Mouse (Mus musculus) MEL-GATA-1-ER (cell line): ENCODE data around the gene Syncrip.
"Not testable (repeated sequence)": the region's sequence is repeated elsewhere in the genome, so short reads cannot be mapped to it uniquely, and the experiment has no call there.

Source experiments
- DNase-seq: peaks from one replicate; pipeline ENCODE4 v3.0.0-alpha.2; 2012; ENCODE audit warnings: low read depth; ENCODE audit errors: extremely low read depth

Gene Syncrip

DNA sequence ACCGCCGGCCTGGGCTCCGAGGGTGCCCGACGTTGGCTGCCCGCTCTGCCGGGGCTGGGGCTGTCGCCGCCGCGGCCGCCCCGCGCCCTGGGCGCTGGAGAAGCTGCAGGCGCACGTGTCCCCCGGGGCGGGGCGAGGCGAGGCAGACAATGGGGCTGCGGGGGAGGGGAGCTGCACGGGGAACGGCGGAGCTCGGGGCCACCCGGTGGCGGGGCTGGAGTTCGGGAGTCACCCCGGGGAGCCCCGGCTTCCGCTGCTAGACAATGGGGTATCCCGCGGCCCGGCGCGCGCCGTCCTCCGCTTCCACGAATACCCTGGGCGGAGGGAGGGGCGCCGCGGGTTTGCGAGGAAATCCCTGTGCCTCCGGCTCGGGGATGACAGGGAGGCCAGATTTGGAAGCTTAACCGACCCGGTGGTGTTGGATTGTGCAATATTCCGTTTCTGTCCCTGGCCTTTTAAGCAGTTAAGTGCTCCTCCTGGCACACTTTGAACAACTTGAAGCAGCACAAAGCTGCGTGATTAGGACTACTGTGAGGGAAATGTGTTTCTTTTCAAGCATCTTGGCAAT, 539 bp upstream of the Syncrip start:
- DNase-seq, result no peak

DNA sequence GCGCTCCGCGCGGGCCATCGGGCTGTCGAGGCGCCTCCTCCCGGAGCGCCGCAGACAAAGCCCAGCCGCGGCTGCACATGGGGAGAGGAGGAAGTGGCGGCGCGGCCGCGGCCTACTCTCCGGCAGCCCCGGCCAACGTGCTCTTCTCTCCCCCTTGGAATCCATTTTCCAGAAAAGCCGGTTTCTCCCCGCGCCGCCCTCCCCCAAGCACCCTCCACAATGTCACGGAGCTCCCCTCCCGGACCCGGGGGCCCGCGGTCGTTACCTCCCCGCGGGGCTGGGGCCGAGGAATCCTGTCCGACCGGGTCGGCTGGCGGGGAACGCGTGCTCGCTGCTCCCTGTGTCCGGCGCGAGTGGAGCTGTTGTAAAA, 598 bp downstream of the Syncrip start:
- DNase-seq, result no peak

DNA sequence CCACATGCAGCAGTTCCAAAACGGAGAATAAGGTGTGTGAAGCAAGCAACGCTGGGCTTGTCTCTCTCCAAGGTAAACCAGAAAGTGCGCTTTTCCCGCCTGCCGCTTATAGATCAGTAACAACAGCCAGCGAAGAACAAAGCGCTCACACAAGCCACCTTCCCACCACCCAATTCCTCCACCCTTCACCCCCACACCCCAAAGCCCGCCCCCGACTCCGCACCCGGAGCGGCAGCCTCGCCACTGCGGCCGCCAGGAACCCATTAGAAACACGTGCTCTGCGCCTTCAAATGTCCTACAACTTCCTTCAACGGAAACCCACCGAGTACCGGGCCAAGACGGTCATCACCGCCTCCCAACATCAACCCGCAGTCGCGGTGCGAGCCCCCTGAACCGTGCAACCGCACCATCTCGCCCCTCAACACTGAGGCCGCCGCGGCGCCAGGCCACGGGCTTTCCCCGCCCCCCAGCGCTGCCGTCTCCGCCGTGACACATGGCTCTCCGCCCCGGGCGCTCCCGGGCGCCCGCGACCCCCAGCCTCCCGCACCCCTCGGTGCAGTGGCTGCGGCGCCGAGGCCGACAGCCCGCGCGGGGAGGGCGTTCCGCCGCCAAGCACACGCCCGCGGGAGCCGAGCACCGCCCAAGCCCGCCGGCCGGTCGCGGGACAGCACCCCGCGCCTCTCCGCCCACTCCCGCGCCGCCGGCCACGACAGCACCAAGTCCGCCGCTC, 1.1 kb downstream of the Syncrip start:
- no peak for DNase-seq

DNA sequence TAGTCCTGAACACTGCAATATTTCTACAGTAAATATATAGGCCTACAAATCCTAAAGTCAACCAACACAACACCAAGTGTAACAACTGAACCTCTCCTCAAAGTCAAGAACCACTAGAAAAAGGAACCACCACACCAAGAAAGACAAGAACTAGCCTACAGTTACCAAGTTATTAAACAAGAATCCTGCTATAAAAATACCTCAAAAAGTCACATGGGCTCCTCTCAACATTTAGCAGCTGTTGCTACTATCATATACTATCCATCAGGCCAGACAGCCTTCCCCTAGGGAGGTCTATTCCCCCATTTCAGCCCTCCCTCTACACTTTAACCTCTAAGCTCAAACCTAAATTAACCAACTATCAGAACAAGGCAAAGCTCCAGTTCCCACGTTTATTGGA, 2.3 kb downstream of the Syncrip start:
- peak; percentile 20 for DNase-seq

DNA sequence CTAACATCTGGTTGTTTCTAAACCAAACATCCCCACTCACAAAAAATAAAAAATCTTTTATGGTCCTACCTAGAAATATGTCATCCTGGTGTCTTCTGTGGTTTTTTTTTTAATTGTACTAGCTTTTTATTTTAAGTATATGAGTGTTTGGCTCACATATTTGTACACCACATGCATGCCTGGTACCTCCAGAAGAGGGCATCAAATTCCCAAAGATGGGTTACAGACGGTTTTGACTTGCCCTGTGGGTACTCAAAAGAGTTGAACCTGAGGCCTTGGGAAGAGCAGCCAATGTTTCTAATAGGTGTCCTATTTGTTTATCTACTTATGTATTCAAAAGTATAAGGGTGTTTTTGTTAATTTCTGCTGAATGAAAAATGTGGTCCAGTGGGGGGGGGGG, 6.2 kb downstream of the Syncrip start:
- DNase-seq, result no peak

DNA sequence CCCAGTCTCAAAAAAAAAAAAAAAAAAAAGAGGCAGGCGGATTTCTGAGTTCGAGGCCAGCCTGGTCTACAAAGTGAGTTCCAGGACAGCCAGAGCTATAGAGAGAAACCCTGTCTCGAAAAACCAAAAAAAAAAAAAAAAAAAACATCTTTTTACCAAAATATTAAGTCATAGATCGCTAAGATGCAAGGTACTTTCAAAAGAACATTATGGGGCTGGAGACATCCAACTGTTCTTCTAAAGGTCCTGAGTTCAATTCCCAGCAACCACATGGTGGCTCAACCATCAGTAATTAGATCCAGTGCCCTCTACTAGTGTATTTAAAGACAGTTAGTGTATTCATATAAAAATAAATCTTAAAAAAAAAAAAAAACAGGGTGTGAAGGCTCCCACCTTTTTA, 21.4 kb downstream of the Syncrip start:
- not testable (repeated sequence) for DNase-seq

DNA sequence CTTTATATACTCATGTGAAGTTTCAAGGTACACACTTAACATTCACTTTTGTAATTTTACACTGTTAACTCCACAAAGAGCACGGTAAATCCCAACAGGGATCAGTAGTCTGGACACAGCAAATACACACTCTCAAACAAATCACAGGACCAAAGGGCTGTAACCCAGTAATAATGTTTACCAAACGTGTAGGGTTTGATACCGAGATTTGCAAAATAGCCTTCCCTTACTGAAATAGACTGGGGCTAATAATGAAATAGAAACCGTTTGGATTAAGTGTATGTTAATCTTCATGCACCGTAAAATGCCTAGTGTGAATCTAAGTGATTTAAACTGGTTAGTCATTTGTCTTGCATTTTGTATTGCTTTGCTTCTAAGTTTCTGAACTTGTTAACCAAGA, 42.4 kb downstream of the Syncrip start:
- no peak for DNase-seq

DNA sequence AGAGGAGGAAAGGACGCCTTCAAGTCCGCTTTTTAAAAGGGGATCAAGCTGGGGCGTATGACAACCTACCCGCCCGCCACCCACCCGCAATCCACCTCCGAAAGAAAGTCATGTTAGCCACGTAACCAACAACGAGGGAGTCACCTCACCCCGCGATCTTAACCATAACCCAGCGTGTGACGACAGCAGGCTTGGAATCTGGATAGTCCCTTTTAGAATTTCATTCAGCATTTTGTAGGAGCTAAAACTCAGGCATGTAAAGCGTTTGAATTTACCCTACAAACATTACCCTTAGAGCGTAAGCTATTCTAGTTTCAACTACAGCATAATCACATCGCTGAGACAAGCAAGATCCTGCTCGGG, 43.2 kb downstream of the Syncrip start:
- DNase-seq, result no peak

DNA sequence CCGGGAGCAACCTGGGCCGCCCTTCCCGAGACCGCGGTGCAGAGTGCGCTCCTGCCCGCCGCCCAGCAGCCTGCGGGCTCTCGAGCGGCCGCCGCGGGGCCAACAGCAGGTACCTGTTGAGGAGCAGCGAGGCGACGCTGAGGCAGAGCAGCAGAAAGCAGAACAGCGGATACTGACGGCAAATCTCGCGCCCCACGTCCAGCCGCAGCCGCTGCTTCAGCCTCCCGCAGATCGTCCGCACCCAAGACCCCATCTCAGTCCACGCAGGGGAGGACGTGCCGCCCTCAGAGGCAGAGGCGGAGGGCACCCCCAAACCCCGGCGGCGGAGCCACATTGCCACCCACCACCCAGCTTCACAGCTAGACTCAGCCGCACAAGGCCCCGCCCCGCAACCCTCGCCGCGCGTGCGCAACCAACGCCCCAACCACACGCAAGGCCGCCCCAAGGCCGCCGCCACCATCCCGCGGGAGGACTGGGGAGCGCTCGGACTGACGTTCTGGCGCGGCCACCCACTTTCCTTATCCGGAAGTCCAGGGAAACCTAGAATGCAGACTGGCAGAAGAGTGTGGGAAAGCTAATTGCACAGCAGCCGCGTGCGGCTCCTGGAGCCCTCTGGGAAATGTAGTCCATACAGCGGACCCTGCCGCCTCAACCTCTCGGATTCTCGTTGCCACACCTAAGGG, 43.7 kb downstream of the Syncrip start, which contains the start of gene Snx14:
Snx14 (minus strand) TSS at position 404 of the 683 bp plus-strand sequence.
- peak; percentile 89 for DNase-seq

DNA sequence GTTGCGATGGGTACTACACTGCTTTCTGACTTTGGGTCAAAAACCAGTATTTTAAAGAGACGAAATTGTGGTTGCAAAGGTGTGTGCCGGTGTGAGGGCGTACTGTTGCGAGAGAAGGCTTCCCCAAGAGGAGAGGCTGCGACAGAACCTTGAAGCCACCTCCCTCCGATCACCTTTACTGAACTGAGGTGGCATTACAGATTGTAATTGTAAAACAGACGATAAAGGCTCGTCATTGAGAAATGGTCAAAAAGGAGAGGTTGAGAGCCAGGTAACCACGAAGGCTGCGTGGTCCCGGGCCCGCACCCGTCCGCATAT, 44.2 kb downstream of the Syncrip start:
- DNase-seq, result no peak

DNA sequence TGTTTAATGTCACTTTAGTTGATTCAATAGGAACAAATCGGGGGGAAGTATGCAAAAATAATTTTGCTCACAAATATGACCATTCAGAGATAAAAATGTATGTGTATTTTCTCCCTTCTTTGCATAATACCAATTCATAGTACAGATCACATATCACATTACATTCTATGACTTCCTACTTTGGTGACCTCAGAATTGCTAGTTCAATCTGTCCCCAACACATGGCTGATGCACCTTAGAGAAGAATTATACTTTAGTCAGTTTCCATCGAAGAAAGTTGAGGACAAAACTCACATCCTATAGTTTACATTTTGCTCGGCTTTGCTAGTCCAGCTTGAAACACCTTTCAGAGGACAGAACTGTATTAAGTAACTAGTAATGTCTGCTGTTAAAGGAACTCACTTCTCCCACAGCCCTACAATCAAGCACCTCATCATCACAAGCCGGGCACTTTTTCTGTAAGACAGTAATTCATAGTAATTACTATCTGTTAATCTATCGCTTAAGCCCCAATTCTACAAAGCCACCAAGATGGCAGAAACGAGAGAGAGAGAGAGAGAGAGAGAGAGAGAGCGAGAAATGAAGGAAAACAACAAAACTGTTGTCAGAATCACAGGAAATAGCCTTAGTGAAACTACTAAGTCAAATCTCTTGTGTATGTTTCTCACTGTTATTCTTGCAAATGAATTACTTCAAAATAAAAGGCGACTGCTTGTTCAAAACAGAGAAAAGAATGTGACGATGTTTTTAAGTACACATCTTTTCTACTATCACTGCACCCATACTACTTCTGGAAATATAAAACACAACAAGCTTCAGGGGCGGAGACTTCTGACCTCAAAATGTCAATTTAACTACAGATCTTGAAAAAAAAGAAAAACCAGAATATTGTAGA, 44.8 kb downstream of the Syncrip start:
- DNase-seq, result peak; percentile 41

DNA sequence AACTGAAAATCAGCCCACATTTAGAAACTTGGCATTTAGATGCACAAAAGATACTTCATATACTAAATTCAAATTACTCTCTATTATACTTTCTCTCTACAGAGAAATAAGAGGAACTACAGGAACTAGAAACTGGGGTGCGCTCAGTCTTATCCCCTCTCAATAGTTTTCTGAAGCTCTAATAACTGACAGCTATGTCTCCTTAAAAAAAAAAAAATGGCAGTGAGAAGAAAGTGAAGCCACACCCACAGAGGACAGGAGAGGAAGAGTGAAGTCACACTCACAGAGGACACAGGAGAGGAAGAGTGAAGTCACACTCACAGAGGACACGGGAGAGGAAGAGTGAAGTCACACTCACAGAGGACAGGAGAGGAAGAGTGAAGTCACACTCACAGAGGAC, 58.0 kb downstream of the Syncrip start:
- DNase-seq, result no peak

DNA sequence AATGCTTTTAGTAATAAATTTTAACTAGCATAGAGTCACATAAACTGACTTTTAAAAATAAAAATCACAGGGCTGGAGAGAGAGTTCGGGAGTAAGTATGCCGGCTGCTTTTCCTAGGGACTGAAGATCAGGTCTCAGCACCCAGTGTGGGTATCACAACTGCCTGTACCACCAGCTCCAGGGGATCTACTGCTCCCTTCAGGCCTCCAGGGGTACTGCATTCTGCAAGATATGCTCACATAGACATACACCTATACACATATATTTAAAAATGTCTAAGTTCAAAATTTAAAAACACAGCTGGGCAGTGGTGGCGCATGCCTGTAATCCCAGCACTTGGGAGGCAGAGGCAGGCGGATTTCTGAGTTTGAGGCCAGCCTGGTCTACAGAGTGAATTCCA, 59.9 kb downstream of the Syncrip start:
- DNase-seq, result no peak

DNA sequence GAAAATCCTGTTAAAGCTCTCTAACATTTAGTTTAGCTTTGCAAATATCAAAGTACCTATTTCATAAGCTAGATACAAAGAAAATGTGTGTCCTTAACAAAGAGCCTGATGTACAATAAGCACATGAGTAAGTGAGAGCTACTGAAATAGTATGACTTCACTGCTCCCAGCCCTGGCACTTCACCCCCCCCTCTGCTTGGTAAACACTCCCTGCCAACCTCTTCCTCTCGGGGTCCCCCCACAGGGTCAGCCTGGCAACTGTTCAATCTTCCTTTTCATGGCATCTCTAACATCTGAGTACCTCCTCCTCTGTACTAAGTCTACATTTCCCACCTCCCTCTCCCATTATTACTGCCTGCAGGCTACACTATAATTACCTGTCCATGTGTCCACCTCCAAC, 65.6 kb downstream of the Syncrip start:
- DNase-seq, result no peak

DNA sequence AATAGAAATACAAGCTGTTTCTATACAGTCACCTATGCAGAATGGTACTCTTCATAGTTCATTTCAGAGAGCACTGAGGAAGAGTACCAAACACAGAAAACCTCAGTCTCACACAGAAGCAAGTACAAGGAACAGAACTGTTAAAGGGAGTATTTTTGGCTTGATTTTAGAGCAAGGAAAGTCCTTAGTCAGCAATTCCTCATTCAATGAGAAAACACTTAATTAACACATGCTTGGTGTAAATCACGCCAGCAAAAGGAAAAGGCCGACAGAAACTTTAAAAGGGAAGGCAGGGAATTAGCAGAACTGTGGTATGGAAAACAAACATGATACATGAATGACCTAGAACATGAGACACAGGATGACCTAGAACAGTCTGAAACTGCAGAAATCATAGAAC, 72.4 kb downstream of the Syncrip start:
- no peak for DNase-seq

DNA sequence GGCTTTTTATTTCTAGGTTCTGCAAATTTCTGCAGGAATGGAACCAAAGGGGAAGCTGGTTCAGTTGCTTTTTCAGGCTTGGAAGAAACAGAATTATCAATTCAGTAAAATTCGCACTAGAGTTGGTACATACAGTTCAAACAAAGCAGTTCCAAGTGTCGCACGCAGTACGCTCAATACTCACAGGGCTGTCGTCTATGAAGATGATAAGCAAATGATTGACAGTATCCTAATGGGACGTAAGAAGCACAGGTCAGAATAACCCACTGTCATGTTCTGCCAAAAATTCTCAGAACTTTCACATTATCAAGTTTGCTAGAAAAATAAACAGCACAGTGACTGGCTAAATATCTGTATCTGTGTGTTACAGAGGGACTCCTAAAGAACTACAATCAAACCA, 77.9 kb downstream of the Syncrip start:
- no peak for DNase-seq

DNA sequence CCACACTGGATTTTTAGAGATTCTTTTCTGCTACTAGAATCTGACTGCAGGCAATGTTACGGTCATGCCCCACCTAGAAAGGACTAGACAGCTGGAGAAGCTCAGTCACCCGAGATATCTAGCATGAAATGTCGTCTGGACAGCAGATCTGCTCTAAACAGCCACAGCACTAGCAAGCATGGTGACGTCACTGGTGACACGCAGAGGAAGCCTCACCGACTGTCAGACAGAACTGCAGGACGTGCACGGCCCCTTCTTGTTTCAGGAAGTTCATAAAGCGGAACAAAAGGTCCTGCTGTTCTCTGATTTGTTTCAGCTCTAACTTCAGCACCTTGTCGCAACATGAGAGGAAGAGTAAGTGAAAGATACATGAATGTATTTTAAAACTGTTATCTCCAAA, 78.3 kb downstream of the Syncrip start:
- peak; percentile 17 for DNase-seq

DNA sequence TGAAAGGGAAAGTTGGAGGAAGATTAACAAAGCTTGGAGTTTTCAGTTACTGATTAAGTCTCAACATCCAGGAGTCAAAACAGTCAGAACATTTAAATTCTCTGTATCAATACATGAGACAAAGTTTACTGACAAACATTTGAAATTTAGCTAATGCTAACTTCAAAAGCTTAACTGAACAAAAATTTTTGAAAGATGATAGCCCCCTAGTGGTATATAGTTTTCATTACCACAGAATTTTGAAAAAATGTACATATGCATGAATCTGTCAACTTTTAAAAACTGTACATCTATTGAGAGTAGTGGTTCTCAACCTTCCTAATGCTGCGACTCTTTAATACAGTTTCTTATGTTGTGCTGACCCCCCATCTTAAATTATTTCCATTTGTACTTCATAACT, 83.9 kb downstream of the Syncrip start:
- DNase-seq, result no peak
